Mouse (Mus musculus) myocyte (in vitro differentiated cells): ENCODE results near the gene Tmem107.

Experiments used
- CEBPB ChIP-seq: IDR thresholded peaks from 2 replicates; pipeline ENCODE4 v1.6.1; 2011; ENCODE audit warnings: mild to moderate bottlenecking, moderate library complexity; ENCODE audit not compliant: poor library complexity, insufficient read depth, severe bottlenecking
- E2F4 ChIP-seq: IDR thresholded peaks from one replicate; pipeline ENCODE4 v1.6.1; 2011; ENCODE audit warnings: mild to moderate bottlenecking, control low read depth, moderate library complexity; ENCODE audit not compliant: insufficient read depth
- MAX ChIP-seq: IDR thresholded peaks from one replicate; pipeline ENCODE4 v1.6.1; 2011; ENCODE audit warnings: low read depth, mild to moderate bottlenecking, control low read depth
- MYOD1 ChIP-seq, 3 experiments: IDR thresholded peaks; one replicate each; pipeline ENCODE4 v1.6.1; 2011; ENCODE audit warnings: control low read depth in 2 of 3, low read depth in 2 of 3, mild to moderate bottlenecking in 2 of 3, moderate library complexity in 1 of 3; ENCODE audit not compliant: insufficient read length in 2 of 3, control insufficient read depth in 1 of 3
- POLR2A ChIP-seq: IDR thresholded peaks from one replicate; pipeline ENCODE4 v1.6.1; 2011; ENCODE audit warnings: low read depth, mild to moderate bottlenecking, control low read depth, moderate library complexity; ENCODE audit not compliant: insufficient read length
- POLR2AphosphoS2 ChIP-seq: IDR thresholded peaks from one replicate; pipeline ENCODE4 v1.6.1; 2011; ENCODE audit warnings: low read depth, control low read depth; ENCODE audit not compliant: insufficient read length
- REST ChIP-seq: IDR thresholded peaks from one replicate; pipeline ENCODE4 v1.6.1; 2011; ENCODE audit warnings: mild to moderate bottlenecking, control low read depth, moderate library complexity; ENCODE audit not compliant: insufficient read depth, insufficient read length
- SRF ChIP-seq: IDR thresholded peaks from one replicate; pipeline ENCODE4 v1.6.1; 2011; ENCODE audit warnings: low read depth; ENCODE audit not compliant: control insufficient read depth, insufficient read length
- TCF12 ChIP-seq: IDR thresholded peaks from one replicate; pipeline ENCODE4 v1.6.1; 2011; ENCODE audit warnings: mild to moderate bottlenecking, control low read depth; ENCODE audit not compliant: poor library complexity, insufficient read depth, severe bottlenecking
- TCF3 ChIP-seq: IDR thresholded peaks from one replicate; pipeline ENCODE4 v1.6.1; 2011; ENCODE audit warnings: low read depth, control low read depth; ENCODE audit not compliant: insufficient read length
- USF1 ChIP-seq: IDR thresholded peaks from one replicate; pipeline ENCODE4 v1.6.1; 2011; ENCODE audit warnings: low read depth, mild to moderate bottlenecking, control low read depth, moderate library complexity

DNA sequence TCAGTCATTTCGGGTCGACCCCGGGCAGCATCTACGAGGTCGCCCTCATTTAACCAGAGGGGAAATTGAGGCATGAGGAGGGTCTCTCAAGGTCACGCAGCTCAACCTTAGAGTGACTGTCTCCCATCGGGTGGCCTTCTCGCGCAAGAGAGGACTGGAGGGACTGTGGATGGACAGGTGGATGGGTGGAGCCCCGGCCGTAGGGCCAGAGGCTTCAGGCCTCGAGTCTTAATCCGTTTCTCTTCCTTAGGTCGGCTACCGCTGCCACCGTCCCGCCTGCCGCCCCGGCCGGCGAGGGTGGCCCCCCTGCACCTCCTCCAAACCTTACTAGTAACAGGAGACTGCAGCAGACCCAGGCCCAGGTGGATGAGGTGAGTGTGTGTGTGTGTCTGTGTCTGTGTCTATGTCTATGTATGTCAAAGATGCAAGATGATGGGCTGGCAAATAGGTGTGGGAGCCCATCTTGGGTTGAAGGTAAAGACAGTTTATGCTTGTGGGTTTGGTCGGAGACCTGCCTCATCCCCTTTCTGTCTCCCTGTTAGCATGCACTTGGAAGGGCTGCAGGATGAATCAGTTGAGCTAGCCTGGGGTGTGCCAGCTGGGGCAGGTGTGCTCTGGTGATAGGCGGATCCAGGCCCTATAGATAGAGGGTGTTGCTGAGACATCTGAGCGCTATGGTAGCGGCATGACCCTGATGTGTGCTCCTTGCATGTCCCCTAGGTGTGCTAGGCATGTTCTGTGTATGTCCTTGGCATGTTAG is 18.4 kb downstream of the Tmem107 start:
- no peak for TF ChIP-seq REST
- TF ChIP-seq POLR2A, result no peak
- TF ChIP-seq MAX, result no peak
- TF ChIP-seq POLR2AphosphoS2, result no peak
- no peak for TF ChIP-seq TCF12
- TF ChIP-seq CEBPB, result no peak
- TF ChIP-seq USF1, result no peak
- no peak for TF ChIP-seq SRF
- TF ChIP-seq TCF3, result no peak
- TF ChIP-seq E2F4, result no peak
- TF ChIP-seq MYOD1 (IDR thresholded peaks at IDR 0.05; ENCODE audit: control insufficient read depth in 1 of 3, insufficient read length in 2 of 3, low read depth in 2 of 3), result peak in 1 of 3 experiments; percentile 62
